Mouse (Mus musculus): ENCODE measurements around the gene Nmnat1. TPM values are rescaled to one million over a fixed set of nuclear protein-coding genes. Genes with fewer than 3 reads are reported as not detected.

Nmnat1 gene
- 3.3 and 4.4 TPM in 2 replicates for polyA plus RNA-seq (2021; fragmentation: Nextera tagmentation)
- long read RNA-seq, experiment 1, partial matches to known transcripts = 0 of 6 reads
- long read RNA-seq, experiment 1, other reads (novel, unspliced or antisense) = 4 of 6 reads
- long read RNA-seq, experiment 2, transcript Nmnat1-201 (5 exons, 1,238 nt) = major isoform, 21 of 27 reads
- long read RNA-seq, experiment 2, partial matches to known transcripts = 1 of 27 reads
- long read RNA-seq, experiment 2, other reads (novel, unspliced or antisense) = 3 of 27 reads

DNA sequence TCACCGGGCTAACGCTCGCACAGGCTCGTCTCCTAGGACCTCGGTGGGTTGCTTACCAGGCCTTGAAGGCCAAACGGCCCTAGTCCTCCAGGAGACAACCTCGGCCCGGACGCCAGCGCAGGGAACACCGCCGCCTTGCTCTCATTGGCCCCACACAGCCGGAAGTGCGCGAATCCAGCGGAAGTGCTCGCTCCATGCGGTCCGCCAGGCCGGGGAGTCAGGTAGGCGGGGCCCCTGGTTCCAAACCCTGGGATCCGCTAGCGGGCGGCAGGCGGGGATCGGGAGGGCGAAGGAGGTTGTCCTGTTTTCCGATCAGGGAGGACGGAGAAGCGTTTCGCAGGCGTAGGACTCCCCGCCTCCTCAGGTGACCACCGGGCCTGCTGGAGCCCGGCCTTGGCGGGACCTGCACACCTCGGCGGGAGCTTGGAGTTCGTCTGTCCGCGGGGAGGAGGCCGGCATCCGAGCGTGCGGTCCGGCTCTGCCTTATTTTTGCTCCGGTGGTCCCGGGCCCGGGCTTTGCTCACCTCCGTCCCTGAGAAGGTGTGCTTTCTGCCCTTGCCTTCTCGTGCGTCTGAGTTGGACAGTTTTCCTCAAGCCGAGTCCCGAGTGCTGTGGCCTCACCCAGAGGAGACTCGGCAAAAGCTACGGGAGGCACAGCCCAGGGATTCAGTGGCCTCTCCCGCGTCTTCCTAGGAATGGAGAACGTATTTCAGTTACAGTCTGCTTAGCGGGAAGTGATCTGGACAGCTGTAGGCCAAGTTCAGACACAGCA, at the start of gene Nmnat1, which contains the start of gene Lzic:
TSS of gene Nmnat1 (minus strand) at position 150 of the 772 bp plus-strand sequence.
TSS of gene Lzic (plus strand) at position 177 of the 772 bp plus-strand sequence.

DNA sequence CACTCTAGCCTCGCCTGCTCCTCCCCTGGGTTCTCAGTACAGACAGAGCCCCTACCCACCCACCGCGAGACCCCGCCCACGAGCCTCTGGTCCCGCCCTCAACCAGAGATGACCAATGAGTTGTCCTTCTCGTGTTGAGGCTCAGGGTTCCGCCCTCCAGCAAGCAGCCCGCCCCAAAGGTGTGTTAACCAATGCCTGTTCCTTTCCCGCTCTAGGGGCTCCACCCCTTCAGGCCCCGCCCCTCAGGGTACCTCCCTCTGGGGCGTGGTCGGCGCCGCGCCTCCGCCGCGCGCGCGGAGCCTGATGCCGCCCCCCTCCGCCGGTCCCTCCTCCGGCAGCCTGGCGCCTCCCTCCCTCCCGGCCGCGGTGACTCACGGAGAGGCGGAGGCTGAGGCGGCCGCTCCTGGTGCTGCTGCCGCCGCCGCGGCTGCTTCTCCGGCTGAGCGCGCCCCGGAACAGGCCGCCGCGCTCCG, 32.9 kb upstream of the Nmnat1 start, which contains the start of gene Ctnnbip1:
TSS of gene Ctnnbip1 (plus strand) at position 369 of the 473 bp plus-strand sequence.

DNA sequence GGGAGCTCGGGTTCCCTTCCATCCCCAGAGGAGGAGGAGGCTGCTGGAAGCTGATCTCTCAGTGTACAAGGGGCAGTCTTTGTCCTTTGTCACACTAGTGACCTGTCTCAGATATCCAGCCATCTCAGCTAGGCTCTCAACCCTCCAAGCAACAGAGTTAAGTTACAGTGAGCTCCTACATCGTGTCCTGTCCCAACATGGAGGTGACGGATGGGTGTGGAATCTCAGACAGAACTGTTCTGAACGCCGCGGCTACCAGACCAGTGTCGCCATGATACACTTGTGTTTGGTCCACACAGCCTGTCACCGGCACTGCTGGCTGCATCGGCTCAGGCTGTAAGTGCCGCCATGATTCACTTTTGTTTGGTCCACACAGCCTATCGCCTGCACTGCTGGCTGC, 7.9 kb downstream of the Nmnat1 start, which contains the start of gene Tmem274:
TSS of gene Tmem274 (plus strand) at position 301 of the 400 bp plus-strand sequence.

DNA sequence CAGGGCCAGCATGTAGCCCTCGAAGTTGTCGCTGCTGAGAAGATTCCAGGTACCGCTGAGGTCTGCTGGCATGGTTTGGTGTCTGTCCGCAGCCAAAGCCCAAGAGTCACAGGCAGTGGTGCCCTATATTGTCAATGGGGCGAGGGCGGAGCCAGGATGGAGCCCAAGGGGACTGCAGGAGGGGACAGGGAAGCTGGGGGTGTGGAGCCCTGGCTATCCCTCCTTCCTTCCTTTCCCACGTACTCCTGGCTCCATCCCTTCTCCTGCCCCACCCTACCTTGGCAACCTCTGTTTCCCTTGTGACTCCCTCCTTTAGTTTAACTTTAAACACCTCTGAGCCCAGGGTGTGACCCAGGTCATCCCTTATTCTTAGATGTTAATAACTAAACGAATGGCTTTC, 30.1 kb downstream of the Nmnat1 start, which contains the start of gene Rbp7:
TSS of gene Rbp7 (minus strand) at position 100 of the 400 bp plus-strand sequence.

DNA sequence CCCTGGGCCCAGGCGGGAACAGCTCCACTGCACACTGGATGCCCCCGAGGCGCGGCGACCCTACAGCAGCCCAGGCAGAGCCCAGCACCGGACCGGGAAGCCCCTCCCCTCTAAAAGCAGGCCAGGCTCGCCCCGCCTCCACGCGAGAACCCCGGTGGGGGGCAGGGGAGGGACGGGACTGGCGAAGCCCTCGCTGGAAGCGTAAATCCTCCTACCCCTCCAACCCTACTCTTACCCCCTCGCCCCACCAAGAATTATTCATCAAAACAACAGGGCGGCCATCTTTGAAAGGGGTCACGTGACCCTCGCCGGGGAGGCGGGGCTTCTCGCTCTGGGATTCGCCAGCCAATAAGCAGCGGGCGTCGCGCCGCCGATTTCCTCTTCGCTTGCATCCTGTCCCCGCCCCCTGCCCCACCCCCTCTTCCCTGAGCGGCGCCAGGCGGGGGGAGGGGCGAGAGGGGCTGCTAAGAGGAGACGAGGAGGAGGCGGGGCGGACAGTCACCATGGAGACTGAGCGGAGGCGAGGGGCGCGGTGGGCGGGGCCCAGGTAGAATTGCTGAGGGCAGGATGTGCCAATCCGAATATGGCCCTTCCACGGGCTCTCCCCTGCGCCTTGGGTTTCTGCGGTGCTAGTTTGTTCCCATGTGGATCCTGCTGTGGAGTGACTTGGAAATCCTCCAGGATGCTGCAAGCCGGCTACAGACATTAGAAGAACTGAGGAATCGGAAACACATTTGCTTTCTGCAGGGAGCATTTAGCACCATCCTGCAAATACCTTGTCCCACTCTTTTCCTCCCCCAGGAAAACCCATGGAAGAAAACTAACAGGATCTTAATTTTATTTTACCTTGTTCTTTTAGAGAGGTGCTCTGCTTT, 58.4 kb downstream of the Nmnat1 start, which contains the start of gene Ube4b:
TSS of gene Ube4b (minus strand) at position 425 of the 875 bp plus-strand sequence.

Other genes with a start within 250 kb of the Nmnat1 start
- gene Kif1b, start 177.5 kb downstream of the Nmnat1 start, polyA plus RNA-seq (2021; fragmentation: Nextera tagmentation) = 53.2 and 57.3 TPM in 2 replicates
- gene Ube4b, start 58.5 kb downstream of the Nmnat1 start, polyA plus RNA-seq (2021; fragmentation: Nextera tagmentation) = 22.1 and 25.7 TPM in 2 replicates
- 0.79 TPM in 1 of 2 replicates, not detected in the other for gene Rbp7, start 30.2 kb downstream of the Nmnat1 start, polyA plus RNA-seq (2021; fragmentation: Nextera tagmentation)
- gene Tmem274, start 7.8 kb downstream of the Nmnat1 start, polyA plus RNA-seq (2021; fragmentation: Nextera tagmentation) = not detected in 2 replicates
- 18.3 and 22.7 TPM in 2 replicates for gene Lzic, start within 50 bp of the Nmnat1 start, polyA plus RNA-seq (2021; fragmentation: Nextera tagmentation)
- gene Ctnnbip1, start 33.0 kb upstream of the Nmnat1 start, polyA plus RNA-seq (2021; fragmentation: Nextera tagmentation) = 52.4 and 68.7 TPM in 2 replicates
- 65.3 and 70.3 TPM in 2 replicates for gene Clstn1, start 101.3 kb upstream of the Nmnat1 start, polyA plus RNA-seq (2021; fragmentation: Nextera tagmentation)
- gene Pik3cd, start 217.4 kb upstream of the Nmnat1 start, polyA plus RNA-seq (2021; fragmentation: Nextera tagmentation) = 4.3 and 6.9 TPM in 2 replicates

Data from layer of hippocampus, adult 6 months (tissue).